Mouse (Mus musculus): ENCODE results near the gene Chd6. TPM values are rescaled to one million over a fixed set of nuclear protein-coding genes. Genes with fewer than 3 reads are reported as not detected.

Chd6 gene
- polyA plus RNA-seq, 1 experiment from 2014 or later: 16.7 TPM

GRCm38 (mm10) chr2:161108085-161108927 lies 569 bp downstream of the Chd6 start:
- H3K4me2 ChIP-seq: peak overlapping the region; percentile 79
- H3K9me3 ChIP-seq: no peaks in the 10 kb centered on the region

DNA sequence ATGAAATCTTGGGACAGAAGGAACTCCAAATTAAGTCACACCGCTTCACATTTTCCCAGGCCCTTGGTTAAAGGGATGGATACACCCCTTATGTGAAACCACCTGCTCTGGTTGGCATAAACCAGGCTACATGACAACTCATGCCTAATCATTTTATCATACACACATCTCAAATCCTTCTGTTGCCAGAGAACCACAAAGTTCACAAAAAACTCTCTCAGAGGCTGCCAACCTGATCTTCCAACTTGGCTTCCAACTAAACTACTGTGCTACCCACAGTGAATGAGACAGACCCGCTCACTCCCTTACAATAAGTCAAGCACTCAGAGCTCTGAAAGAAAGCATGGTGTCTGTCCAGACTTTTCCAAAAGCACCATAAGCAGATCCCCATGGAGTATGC lies 1.6 kb downstream of the Chd6 start:
- Histone ChIP-seq H3K4me3 (peak overlapping the region; percentile 98), H3K27me3 (replicated peaks) (no peaks in the 10 kb centered on the region), H3K9ac (peak overlapping the region; percentile 99; the same call in 1 of the 2 replicates), H3K36me3 (no peaks in the 10 kb centered on the region), H3K27ac (replicated peaks) (no peak overlapping the region), H3K4me2 (peak overlapping the region; percentile 79), H3K4me1 (peaks cover 49% of the 10 kb centered on the region), H3K9me3 (no peaks in the 10 kb centered on the region)
- no peak for ATAC-seq (ENCODE audit: extremely low read depth, insufficient number of reproducible peaks, low FRiP score, low TSS enrichment)
- WGBS: 90% methylated on average over 2 of the region's 2 CpGs

More at GRCm38 (mm10) chr2:161108085-161108927, 569 bp downstream of the Chd6 start:
- ATAC-seq (ENCODE audit: extremely low read depth, insufficient number of reproducible peaks, low FRiP score, low TSS enrichment): peak; percentile 58
- Histone ChIP-seq H3K4me3 (peak overlapping the region; percentile 98), H3K27ac (replicated peaks) (peak overlapping the region; percentile 99), H3K36me3 (no peaks in the 10 kb centered on the region), H3K27me3 (replicated peaks) (no peaks in the 10 kb centered on the region), H3K4me1 (peaks cover 42% of the 10 kb centered on the region), H3K9ac (peak overlapping the region; percentile 99)
- under 1% methylated on average over 72 of the region's 77 CpGs for WGBS

DNA sequence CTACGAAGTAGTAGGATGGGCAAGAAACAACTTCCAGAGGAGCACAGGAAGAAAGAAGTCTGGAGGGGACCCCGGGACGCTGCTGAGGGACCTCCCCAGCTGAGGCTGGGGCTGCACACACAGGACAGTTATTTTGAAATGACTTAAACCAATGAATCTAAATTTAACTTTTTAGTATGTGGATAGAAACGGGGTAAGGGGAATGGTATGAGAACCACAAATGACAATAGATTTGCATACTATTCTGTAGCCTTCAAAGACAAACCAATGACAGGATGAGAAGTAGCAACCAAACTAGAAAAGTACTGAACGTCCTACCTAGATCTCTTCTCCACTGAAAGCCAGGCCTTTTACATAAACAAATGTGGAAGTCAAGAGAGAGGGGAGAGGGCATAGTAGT lies 5.1 kb downstream of the Chd6 start:
- no peak overlapping the region for H3K4me2 ChIP-seq
- H3K4me3 ChIP-seq: no peak overlapping the region
- no peaks in the 10 kb centered on the region for H3K36me3 ChIP-seq
- peaks cover 56% of the 10 kb centered on the region for H3K4me1 ChIP-seq
- no peak overlapping the region for H3K27ac ChIP-seq (replicated peaks)
- H3K9ac ChIP-seq: no peak overlapping the region
- WGBS: 61% methylated on average over 5 of the region's 5 CpGs
- no peak for ATAC-seq (ENCODE audit: extremely low read depth, insufficient number of reproducible peaks, low FRiP score, low TSS enrichment)
- H3K27me3 ChIP-seq (replicated peaks): no peaks in the 10 kb centered on the region
- H3K9me3 ChIP-seq: no peaks in the 10 kb centered on the region

DNA sequence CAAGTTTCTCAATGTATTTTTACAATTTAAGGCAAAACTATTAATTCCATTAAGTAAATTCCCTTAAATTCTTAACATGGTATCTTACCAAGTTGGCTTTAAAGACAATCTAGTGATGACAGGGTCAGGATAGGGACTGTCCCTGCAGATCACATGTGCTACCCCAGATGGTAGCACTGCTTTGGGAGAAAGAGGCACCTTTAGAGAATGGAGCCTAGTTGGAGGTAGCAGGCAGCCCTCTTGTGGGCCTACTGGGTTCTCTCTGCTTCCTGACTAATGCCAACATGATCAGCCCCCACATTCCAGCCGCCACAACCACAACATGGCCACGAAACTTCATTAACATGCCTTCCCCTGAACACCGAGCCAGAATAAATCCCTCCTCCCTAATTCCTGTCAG lies 6.8 kb downstream of the Chd6 start:
- no peak overlapping the region for H3K9ac ChIP-seq
- no peaks in the 10 kb centered on the region for H3K9me3 ChIP-seq
- H3K4me2 ChIP-seq: no peak overlapping the region
- 42% methylated on average over 3 of the region's 3 CpGs for WGBS
- H3K36me3 ChIP-seq: no peaks in the 10 kb centered on the region
- H3K27me3 ChIP-seq (replicated peaks): no peaks in the 10 kb centered on the region
- H3K27ac ChIP-seq (replicated peaks): no peak overlapping the region
- H3K4me3 ChIP-seq: no peak overlapping the region
- H3K4me1 ChIP-seq: peaks cover 46% of the 10 kb centered on the region
- no peak for ATAC-seq (ENCODE audit: extremely low read depth, insufficient number of reproducible peaks, low FRiP score, low TSS enrichment)

GRCm38 (mm10) chr2:161097746-161098145 lies 11.1 kb downstream of the Chd6 start:
- Histone ChIP-seq H3K4me2 (no peak overlapping the region), H3K36me3 (0 out of 2 replicates have a peak, but pooled peaks cover 3% of the 10 kb centered on the region), H3K9me3 (no peaks in the 10 kb centered on the region), H3K27ac (replicated peaks) (no peak overlapping the region), H3K4me3 (no peak overlapping the region), H3K4me1 (peaks cover 46% of the 10 kb centered on the region), H3K9ac (no peak overlapping the region), H3K27me3 (replicated peaks) (no peaks in the 10 kb centered on the region)
- 90% methylated on average over 5 of the region's 5 CpGs for WGBS
- ATAC-seq (ENCODE audit: extremely low read depth, insufficient number of reproducible peaks, low FRiP score, low TSS enrichment): no peak

DNA sequence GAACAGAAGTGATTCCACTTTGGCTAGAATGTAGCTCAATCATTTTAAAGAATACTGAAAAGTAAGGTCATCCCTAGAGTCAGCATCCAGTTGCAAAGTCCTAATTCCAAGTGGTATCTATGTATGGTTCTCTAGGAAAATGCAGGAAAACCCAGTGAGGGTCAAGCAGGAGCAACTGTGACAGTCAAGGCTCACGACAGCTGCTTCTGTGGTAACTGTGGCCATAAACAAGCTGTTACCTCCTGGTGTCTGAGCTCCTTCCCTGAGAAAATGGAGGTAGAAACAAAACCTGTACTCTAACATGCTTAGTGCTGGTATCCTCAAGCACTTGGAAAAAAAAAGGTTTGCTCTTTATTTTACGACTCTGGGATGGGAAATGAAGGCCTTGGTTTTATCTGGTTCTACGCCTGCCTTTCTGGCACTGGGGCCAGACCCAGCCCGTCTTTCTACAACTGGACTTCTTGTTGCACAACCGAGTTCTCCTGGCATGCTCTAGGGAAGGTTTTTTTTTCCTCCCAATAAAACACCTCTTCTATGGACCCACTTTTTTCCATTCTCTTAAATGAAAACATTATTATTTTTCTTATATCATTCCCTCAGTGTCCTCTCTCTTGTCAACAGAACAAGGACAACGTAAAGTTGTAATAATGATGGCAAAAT lies 18.0 kb downstream of the Chd6 start:
- peaks cover 37% of the 10 kb centered on the region for H3K4me1 ChIP-seq
- H3K4me3 ChIP-seq: no peak overlapping the region
- 80% methylated on average over 6 of the region's 6 CpGs for WGBS

DNA sequence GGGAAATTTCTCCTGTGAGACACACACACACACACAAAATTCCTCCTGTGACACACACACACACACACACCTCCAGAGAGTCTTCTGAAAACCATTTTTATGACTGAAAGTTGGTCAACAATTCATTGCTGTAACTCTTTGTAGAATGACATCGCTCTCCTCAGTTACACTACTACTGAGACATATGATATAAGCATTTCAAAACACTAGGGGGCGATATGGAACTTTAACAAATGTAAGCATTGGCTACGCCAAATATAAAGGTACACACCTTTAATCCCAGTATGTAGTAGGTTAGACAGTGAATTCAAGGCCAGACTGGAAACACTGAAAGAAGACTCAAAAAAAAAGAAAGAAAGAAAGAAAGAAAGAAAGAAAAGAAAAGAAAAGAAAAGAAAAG lies 18.7 kb downstream of the Chd6 start:
- WGBS: 59% methylated on average over 3 of the region's 3 CpGs
- no peak for ATAC-seq (ENCODE audit: extremely low read depth, insufficient number of reproducible peaks, low FRiP score, low TSS enrichment)
- no peak overlapping the region for H3K9ac ChIP-seq
- H3K36me3 ChIP-seq: no peaks in the 10 kb centered on the region
- no peaks in the 10 kb centered on the region for H3K27me3 ChIP-seq (replicated peaks)
- H3K9me3 ChIP-seq: no peaks in the 10 kb centered on the region
- no peak overlapping the region for H3K4me3 ChIP-seq
- no peak overlapping the region for H3K27ac ChIP-seq (replicated peaks)
- H3K4me1 ChIP-seq: peaks cover 35% of the 10 kb centered on the region
- no peak overlapping the region for H3K4me2 ChIP-seq

More for the DNA sequence above, 18.0 kb downstream of the Chd6 start:
- Histone ChIP-seq H3K4me2 (no peak overlapping the region), H3K27ac (replicated peaks) (no peak overlapping the region), H3K9me3 (no peaks in the 10 kb centered on the region), H3K9ac (no peak overlapping the region), H3K36me3 (0 out of 2 replicates have a peak, but pooled peaks cover 2% of the 10 kb centered on the region), H3K27me3 (replicated peaks) (no peaks in the 10 kb centered on the region)
- no peak for ATAC-seq (ENCODE audit: extremely low read depth, insufficient number of reproducible peaks, low FRiP score, low TSS enrichment)

DNA sequence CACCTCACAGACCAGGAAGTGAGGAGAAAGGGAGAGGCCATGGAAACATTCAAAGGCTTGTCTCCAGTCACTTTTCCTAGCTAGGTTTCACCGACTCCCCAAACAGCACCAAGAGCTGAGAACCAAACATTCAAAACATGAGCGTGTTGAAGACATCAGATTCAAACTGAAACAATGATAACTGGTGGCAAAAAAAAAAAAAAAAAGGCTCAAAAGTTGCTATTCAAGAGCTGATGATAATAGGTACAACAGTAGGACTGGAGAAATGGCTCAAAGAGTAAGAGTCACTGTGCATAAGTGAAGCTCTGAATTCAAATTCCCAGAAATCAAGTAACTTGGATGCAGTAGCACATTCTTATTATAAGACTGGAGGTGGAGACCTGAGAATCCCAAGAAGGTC lies 30.3 kb downstream of the Chd6 start:
- Histone ChIP-seq H3K4me1 (peaks cover 34% of the 10 kb centered on the region), H3K9me3 (no peaks in the 10 kb centered on the region), H3K27me3 (replicated peaks) (no peaks in the 10 kb centered on the region), H3K4me2 (no peak overlapping the region), H3K4me3 (no peak overlapping the region), H3K9ac (no peak overlapping the region), H3K36me3 (peaks cover 7% of the 10 kb centered on the region), H3K27ac (replicated peaks) (no peak overlapping the region)
- no peak for ATAC-seq (ENCODE audit: extremely low read depth, insufficient number of reproducible peaks, low FRiP score, low TSS enrichment)
- WGBS: 79% methylated on average over 2 of the region's 2 CpGs

- Histone ChIP-seq H3K4me1 (peaks cover 34% of the 10 kb centered on the region), H3K27ac (replicated peaks) (no peak overlapping the region; the same call in 1 of the 2 replicates), H3K4me2 (no peak overlapping the region), H3K9ac (no peak overlapping the region), H3K9me3 (no peaks in the 10 kb centered on the region), H3K27me3 (replicated peaks) (no peaks in the 10 kb centered on the region), H3K36me3 (peaks cover 7% of the 10 kb centered on the region), H3K4me3 (no peak overlapping the region)
- 51% methylated on average over 4 of the region's 4 CpGs for WGBS
- ATAC-seq (ENCODE audit: extremely low read depth, insufficient number of reproducible peaks, low FRiP score, low TSS enrichment): no peak
Measured at GRCm38 (mm10) chr2:161076262-161076661, 32.6 kb downstream of the Chd6 start.

GRCm38 (mm10) chr2:161075553-161075952 lies 33.3 kb downstream of the Chd6 start:
- no peak overlapping the region for H3K9ac ChIP-seq
- H3K4me2 ChIP-seq: no peak overlapping the region
- WGBS: 52% methylated on average over 5 of the region's 5 CpGs
- H3K27me3 ChIP-seq (replicated peaks): no peaks in the 10 kb centered on the region
- H3K4me3 ChIP-seq: no peak overlapping the region
- no peak for ATAC-seq (ENCODE audit: extremely low read depth, insufficient number of reproducible peaks, low FRiP score, low TSS enrichment)
- H3K27ac ChIP-seq (replicated peaks): no peak overlapping the region
- peaks cover 34% of the 10 kb centered on the region for H3K4me1 ChIP-seq
- no peaks in the 10 kb centered on the region for H3K9me3 ChIP-seq
- peaks cover 7% of the 10 kb centered on the region for H3K36me3 ChIP-seq

DNA sequence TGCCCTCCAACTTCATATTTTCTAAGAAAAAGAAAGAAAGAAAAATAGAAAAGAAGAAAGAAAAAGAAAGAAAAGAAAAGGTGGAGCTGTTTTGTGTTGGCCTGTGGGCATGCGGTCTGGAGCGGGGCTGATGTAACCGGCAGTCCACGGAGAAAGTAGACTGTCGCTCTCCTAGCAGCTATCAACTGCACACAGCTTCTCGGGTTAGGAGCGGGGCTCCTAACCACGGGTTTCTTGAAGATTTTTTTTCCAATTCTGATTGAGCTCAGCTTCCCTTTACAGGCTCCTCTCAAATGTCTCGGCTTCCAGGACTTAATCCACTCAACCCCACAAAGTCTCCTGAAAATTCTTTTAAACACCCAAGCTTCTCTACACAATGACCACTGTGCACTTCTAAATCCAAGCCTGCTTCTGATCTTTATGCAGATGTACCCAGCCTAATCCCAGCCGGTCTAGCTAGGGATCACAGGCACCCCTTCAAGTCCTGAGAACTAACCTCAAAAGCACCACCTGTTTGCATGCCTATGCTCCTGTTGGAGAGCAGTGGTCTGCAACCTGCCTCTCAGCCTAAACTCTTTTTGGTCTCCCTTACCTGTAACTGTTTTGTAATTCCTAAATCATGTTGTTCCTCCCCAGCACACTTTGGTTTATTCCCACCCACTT lies 42.6 kb downstream of the Chd6 start:
- no peak overlapping the region for H3K4me2 ChIP-seq
- H3K36me3 ChIP-seq: peaks cover 13% of the 10 kb centered on the region
- H3K4me3 ChIP-seq: no peak overlapping the region
- WGBS: 38% methylated on average over 10 of the region's 10 CpGs
- no peak for ATAC-seq (ENCODE audit: extremely low read depth, insufficient number of reproducible peaks, low FRiP score, low TSS enrichment)
- H3K4me1 ChIP-seq: peaks cover 30% of the 10 kb centered on the region
- H3K27ac ChIP-seq (replicated peaks): no peak overlapping the region
- 0 out of 2 replicates have a peak overlapping the region, but pooled peaks have one; percentile 9 for H3K9ac ChIP-seq
- H3K9me3 ChIP-seq: no peaks in the 10 kb centered on the region
- H3K27me3 ChIP-seq (replicated peaks): no peaks in the 10 kb centered on the region

Data from heart, embryonic 13.5 days (tissue).